In the genomic region with DNA sequence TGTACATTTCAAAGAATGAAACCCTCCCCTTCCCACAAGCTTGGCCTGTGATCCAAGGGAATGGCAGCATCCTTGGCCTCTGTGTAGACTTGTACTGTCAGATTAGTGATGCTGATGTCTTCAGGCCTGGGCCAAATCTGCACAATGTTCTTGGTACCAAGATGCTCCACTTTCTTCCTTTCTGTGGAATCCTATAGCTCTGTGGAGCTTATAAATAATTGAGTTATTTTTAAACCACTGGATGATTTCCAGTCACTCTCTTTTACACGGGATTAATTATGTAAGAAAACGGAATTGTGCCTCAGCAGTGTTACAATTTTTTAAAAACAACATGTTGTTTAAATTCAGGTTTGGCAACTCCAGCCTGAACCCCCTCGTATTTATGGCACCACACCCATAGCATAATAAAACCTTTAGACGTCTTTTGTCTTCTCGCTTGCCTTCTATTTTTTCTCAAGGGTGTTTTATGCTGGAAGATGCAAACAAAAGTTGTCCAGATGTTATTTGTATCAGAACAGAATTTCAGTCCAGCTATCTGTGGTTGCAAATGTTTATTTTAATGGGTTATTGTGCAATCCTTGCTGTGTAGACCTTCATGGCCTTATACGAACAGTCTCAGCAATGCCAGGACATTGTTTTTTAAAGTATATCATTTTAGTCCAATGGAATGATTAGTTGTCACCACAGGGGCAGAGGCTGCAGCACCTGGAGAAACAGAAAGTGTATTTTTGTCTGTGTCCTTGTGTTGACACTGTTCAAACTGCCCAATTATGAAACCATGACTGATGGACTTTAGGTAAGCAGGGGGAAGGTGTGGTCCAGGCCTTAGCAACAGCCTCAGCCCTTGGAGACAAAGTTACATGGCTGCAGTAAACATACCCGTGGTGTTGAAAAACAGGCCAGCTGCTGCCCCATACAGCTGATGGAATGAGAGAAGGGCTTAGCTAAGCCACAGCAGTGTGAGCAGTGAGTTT, we compare ENCODE assay signal across 11 mouse cellular contexts.
A peak's percentile ranks its signal among the peaks of the same experiment; 100 is the strongest.
DNase-seq lines count a peak whose midpoint lies in the region; ATAC-seq and TF ChIP-seq lines count a peak whose summit lies in the region.
"Had no signal": no experiment of that assay in that cellular context is flagged by ENCODE, and none has a peak within 500 bp of the region (broad histone marks: within the 10 kb centered on the region; RNA-seq: fewer than 3 reads in every experiment).

No protein-coding gene starts in this region.

- DNase-seq in liver, adult 2 months (ENCODE audit: extremely low read depth, low read depth, low spot score) = peak; percentile 56
- no peak for DNase-seq in liver, embryonic 11.5 days (ENCODE audit: low spot score)
- peak; percentile 6 for DNase-seq in ovary, postnatal 36 days (ENCODE audit: low spot score)
- no peak for DNase-seq in kidney, adult 11 months
- DNase-seq in natural killer cell, adult 2 months (ENCODE audit: low spot score in 2 of 2) = no peak
- DNase-seq: spleen, adult 18-20 months had no signal

- no peaks in the 10 kb centered on the region for H3K36me3 ChIP-seq in liver, adult 2 months (ENCODE audit: control insufficient read depth, insufficient read depth, low read length)
- H3K36me3 ChIP-seq in liver, embryonic 11.5 days (ENCODE audit: control insufficient read depth, insufficient read depth, low read length) = no peaks in the 10 kb centered on the region
- no peaks in the 10 kb centered on the region for H3K36me3 ChIP-seq in limb, embryonic 15.5 days
- H3K36me3 ChIP-seq in hindbrain, embryonic 13.5 days = no peaks in the 10 kb centered on the region
- H3K36me3 ChIP-seq: hindbrain, embryonic 15.5 days; neural tube, embryonic 12.5 days had no signal

- no peak for TF ChIP-seq CTCF in liver, adult 2 months (IDR thresholded peaks at IDR 0.05; ENCODE audit: low read depth, low read length)
- TF ChIP-seq CTCF in embryonic fibroblast, embryonic 13.5 days (IDR thresholded peaks at IDR 0.05; ENCODE audit: borderline replicate concordance, insufficient read depth, low read length) = no peak

- no peak for ATAC-seq in liver, embryonic 11.5 days (replicated peaks; ENCODE audit: low FRiP score)
- 0 out of 2 replicates have a peak, but pooled peaks have one; percentile 30 for ATAC-seq in limb, embryonic 15.5 days (ENCODE audit: insufficient number of reproducible peaks, low FRiP score, low TSS enrichment, low read depth)
- no peak for ATAC-seq in hindbrain, embryonic 13.5 days (ENCODE audit: low FRiP score)

- H3K79me2 ChIP-seq in liver, adult 2 months (ENCODE audit: control insufficient read depth, insufficient read depth, low read length) = no peaks in the 10 kb centered on the region

- WGBS in liver, adult 2 months = 60% methylated on average over 7 of the region's 7 CpGs
- 73% methylated on average over 7 of the region's 7 CpGs for WGBS in liver, embryonic 11.5 days
- 32% methylated on average over 7 of the region's 7 CpGs for WGBS in limb, embryonic 15.5 days
- WGBS in hindbrain, embryonic 13.5 days = 82% methylated on average over 7 of the region's 7 CpGs

- no peaks in the 10 kb centered on the region for H3K4me1 ChIP-seq in liver, adult 2 months (ENCODE audit: control insufficient read depth, insufficient read depth, low read length)
- H3K4me1 ChIP-seq in liver, embryonic 11.5 days (replicated peaks; ENCODE audit: control insufficient read depth, insufficient read depth, low read length) = no peaks in the 10 kb centered on the region
- peaks cover 5% of the 10 kb centered on the region for H3K4me1 ChIP-seq in embryonic fibroblast, embryonic 13.5 days (ENCODE audit: control insufficient read depth, insufficient read depth, low read length)
- no peaks in the 10 kb centered on the region for H3K4me1 ChIP-seq in limb, embryonic 15.5 days
- H3K4me1 ChIP-seq in hindbrain, embryonic 13.5 days (replicated peaks) = no peaks in the 10 kb centered on the region
- H3K4me1 ChIP-seq: hindbrain, embryonic 15.5 days; neural tube, embryonic 12.5 days had no signal

- H3K9ac ChIP-seq in liver, adult 2 months (ENCODE audit: low read depth, low read length) = no peak overlapping the region
- H3K9ac ChIP-seq in liver, embryonic 11.5 days (ENCODE audit: low read depth, low read length) = no peak overlapping the region
- H3K9ac ChIP-seq in limb, embryonic 15.5 days = no peak overlapping the region
- no peak overlapping the region for H3K9ac ChIP-seq in hindbrain, embryonic 13.5 days
- H3K9ac ChIP-seq: hindbrain, embryonic 15.5 days; neural tube, embryonic 12.5 days had no signal

- H3K4me2 ChIP-seq in liver, embryonic 11.5 days = no peak overlapping the region
- H3K4me2 ChIP-seq in limb, embryonic 15.5 days = no peak overlapping the region
- H3K4me2 ChIP-seq in hindbrain, embryonic 13.5 days = no peak overlapping the region
- H3K4me2 ChIP-seq: hindbrain, embryonic 15.5 days; neural tube, embryonic 12.5 days had no signal

- no peak for TF ChIP-seq POLR2A in liver, adult 2 months (IDR thresholded peaks at IDR 0.05; ENCODE audit: extremely low read depth, insufficient read depth, low read length)
- TF ChIP-seq POLR2A in embryonic fibroblast, embryonic 13.5 days (IDR thresholded peaks at IDR 0.05; ENCODE audit: low read depth, low read length) = no peak

- no peak overlapping the region for H3K27ac ChIP-seq in liver, adult 2 months (replicated peaks; ENCODE audit: insufficient read depth, low read depth, low read length)
- no peak overlapping the region for H3K27ac ChIP-seq in liver, embryonic 11.5 days (ENCODE audit: low read depth, low read length)
- H3K27ac ChIP-seq in embryonic fibroblast, embryonic 13.5 days (ENCODE audit: insufficient read depth, low read length) = peak overlapping the region; percentile 6; the same call in 1 of the 2 replicates
- H3K27ac ChIP-seq in limb, embryonic 15.5 days = peak overlapping the region; percentile 27; the same call in 1 of the 2 replicates
- H3K27ac ChIP-seq in hindbrain, embryonic 13.5 days = no peak overlapping the region
- H3K27ac ChIP-seq: hindbrain, embryonic 15.5 days; neural tube, embryonic 12.5 days had no signal

- no peak overlapping the region for H3K4me3 ChIP-seq in liver, adult 2 months (ENCODE audit: insufficient read depth, low read depth, low read length)
- H3K4me3 ChIP-seq in liver, embryonic 11.5 days (ENCODE audit: low read depth, low read length) = no peak overlapping the region
- no peak overlapping the region for H3K4me3 ChIP-seq in embryonic fibroblast, embryonic 13.5 days (ENCODE audit: insufficient read depth, low read length)
- no peak overlapping the region for H3K4me3 ChIP-seq in limb, embryonic 15.5 days
- H3K4me3 ChIP-seq in hindbrain, embryonic 13.5 days = no peak overlapping the region
- H3K4me3 ChIP-seq: hindbrain, embryonic 15.5 days; neural tube, embryonic 12.5 days had no signal

- no peaks in the 10 kb centered on the region for H3K9me3 ChIP-seq in liver, embryonic 11.5 days (ENCODE audit: control insufficient read depth, low read length)
- H3K9me3 ChIP-seq in limb, embryonic 15.5 days = no peaks in the 10 kb centered on the region
- H3K9me3 ChIP-seq in hindbrain, embryonic 13.5 days = no peaks in the 10 kb centered on the region
- H3K9me3 ChIP-seq: hindbrain, embryonic 15.5 days; neural tube, embryonic 12.5 days had no signal

- no peaks in the 10 kb centered on the region for H3K27me3 ChIP-seq in liver, adult 2 months (ENCODE audit: control insufficient read depth, insufficient read depth, low read length)
- H3K27me3 ChIP-seq in liver, embryonic 11.5 days (replicated peaks; ENCODE audit: control insufficient read depth, insufficient read depth, low read length) = no peaks in the 10 kb centered on the region
- no peaks in the 10 kb centered on the region for H3K27me3 ChIP-seq in limb, embryonic 15.5 days
- no peaks in the 10 kb centered on the region for H3K27me3 ChIP-seq in hindbrain, embryonic 13.5 days
- H3K27me3 ChIP-seq: hindbrain, embryonic 15.5 days; neural tube, embryonic 12.5 days had no signal

Comparison
In these comparisons a context has a peak if more than half of its experiments do, and no peak if none do; other contexts are left out.
1. DNase-seq: peak in liver, adult 2 months (single experiment) and ovary, postnatal 36 days (single experiment); none in liver, embryonic 11.5 days (single experiment), kidney, adult 11 months (single experiment) and natural killer cell, adult 2 months (0 of 2).
2. H3K27ac ChIP-seq: peak in embryonic fibroblast, embryonic 13.5 days (single experiment) and limb, embryonic 15.5 days (single experiment); none in liver, adult 2 months (single experiment), liver, embryonic 11.5 days (single experiment) and hindbrain, embryonic 13.5 days (single experiment).